Mouse (Mus musculus) C2C12 (cell line): Measurements from ENCODE around the gene S100pbp.

Experiments
- CTCF ChIP-seq: IDR thresholded peaks from one replicate; pipeline ENCODE4 v1.5.1; 2011; ENCODE audit not compliant: control insufficient read depth, insufficient read depth, insufficient read length
- MAX ChIP-seq: IDR thresholded peaks from one replicate; pipeline ENCODE4 v1.6.1; 2011; ENCODE audit warnings: mild to moderate bottlenecking, control low read depth
- USF1 ChIP-seq: IDR thresholded peaks from one replicate; pipeline ENCODE4 v1.6.1; 2011; ENCODE audit warnings: low read depth, mild to moderate bottlenecking, control low read depth, moderate library complexity

GRCm38 (mm10) chr4:129105356-129105755, 84.2 kb downstream of the S100pbp start, which contains the start of gene Tmem54:
- TF ChIP-seq CTCF: no peak
- no peak for TF ChIP-seq USF1
- no peak for TF ChIP-seq MAX
